Mouse (Mus musculus): ENCODE results near the gene Usp7.
A peak's percentile ranks its signal among the peaks of the same experiment; 100 is the strongest.
"Not testable (repeated sequence)": the region's sequence is repeated elsewhere in the genome, so short reads cannot be mapped to it uniquely, and the experiment has no call there.

Usp7 gene

DNA sequence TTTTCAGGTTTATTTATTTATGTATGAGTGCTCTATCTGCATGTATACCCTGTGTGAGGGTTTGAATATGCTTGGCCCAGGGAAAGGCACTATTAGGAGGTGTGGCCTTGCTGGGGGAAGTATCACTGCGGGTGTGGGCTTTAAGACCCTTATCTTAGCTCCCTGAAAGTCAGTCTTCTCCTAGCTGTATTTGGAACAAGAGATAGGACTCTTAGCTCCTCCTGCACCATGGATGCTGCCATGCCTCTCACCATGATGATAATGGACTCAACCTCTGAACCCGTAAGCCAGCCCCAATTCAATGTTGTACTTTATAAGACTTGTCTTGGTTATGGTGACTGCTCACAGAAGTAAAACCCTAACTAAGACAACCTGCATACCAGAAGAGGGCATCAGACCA is 39.8 kb downstream of the Usp7 start:
- no peak for DNase-seq (ENCODE audit: low spot score)

DNA sequence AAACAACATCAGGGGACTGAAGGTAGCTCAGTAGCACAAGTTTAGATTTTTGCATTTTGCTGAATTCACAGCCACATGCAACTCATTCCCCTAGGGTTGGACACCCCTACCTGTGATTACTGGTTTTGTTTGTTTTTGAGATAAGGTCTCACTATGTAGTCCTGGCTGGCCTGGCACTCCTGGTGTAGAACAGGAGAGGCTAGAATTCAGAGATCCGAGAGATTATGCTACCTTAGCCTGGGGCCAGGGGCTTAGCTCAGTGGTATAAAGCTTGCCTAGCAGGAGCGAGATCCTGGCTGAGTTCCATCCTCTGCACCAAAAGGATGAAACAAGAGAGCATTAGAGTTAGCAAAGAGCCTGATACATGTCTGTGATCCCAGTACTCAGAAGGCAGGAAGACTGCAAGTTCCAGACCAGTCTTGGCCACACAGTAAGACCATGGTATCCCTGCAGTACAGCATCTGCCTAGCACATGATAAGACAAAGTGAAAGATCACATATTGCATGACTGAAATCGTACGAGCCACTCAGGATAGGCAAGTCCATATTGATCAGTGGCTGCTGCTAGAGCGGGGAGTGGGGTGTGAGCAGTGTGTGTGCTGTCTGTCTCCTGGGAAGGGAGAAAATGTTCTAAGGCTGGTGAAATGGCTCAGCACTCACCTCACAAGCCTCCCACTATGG is 40.4 kb downstream of the Usp7 start:
- DNase-seq (ENCODE audit: low spot score) = no peak

- DNase-seq (ENCODE audit: low spot score) = no peak
These were observed 43.2 kb downstream of the Usp7 start for GRCm38 (mm10) chr16:8748904-8749303.

GRCm38 (mm10) chr16:8748175-8748846 is 43.8 kb downstream of the Usp7 start:
- DNase-seq (ENCODE audit: low spot score) = no peak

- no peak for DNase-seq (ENCODE audit: low spot score)
These were observed 44.3 kb downstream of the Usp7 start for GRCm38 (mm10) chr16:8747772-8748171.

- no peak for DNase-seq (ENCODE audit: low spot score)
These were observed 45.6 kb downstream of the Usp7 start for GRCm38 (mm10) chr16:8746509-8746908.

- no peak for DNase-seq (ENCODE audit: low spot score)
These were observed 46.4 kb downstream of the Usp7 start for GRCm38 (mm10) chr16:8745751-8746150.

GRCm38 (mm10) chr16:8743989-8744388 is 48.1 kb downstream of the Usp7 start:
- no peak for DNase-seq (ENCODE audit: low spot score)

GRCm38 (mm10) chr16:8741697-8742096 is 50.4 kb downstream of the Usp7 start:
- no peak for DNase-seq (ENCODE audit: low spot score)

- DNase-seq (ENCODE audit: low spot score) = no peak
These were observed 51.0 kb downstream of the Usp7 start for GRCm38 (mm10) chr16:8741110-8741509.

GRCm38 (mm10) chr16:8738542-8739514 is 53.3 kb downstream of the Usp7 start:
- peak; percentile 89 for DNase-seq (ENCODE audit: low spot score)

DNA sequence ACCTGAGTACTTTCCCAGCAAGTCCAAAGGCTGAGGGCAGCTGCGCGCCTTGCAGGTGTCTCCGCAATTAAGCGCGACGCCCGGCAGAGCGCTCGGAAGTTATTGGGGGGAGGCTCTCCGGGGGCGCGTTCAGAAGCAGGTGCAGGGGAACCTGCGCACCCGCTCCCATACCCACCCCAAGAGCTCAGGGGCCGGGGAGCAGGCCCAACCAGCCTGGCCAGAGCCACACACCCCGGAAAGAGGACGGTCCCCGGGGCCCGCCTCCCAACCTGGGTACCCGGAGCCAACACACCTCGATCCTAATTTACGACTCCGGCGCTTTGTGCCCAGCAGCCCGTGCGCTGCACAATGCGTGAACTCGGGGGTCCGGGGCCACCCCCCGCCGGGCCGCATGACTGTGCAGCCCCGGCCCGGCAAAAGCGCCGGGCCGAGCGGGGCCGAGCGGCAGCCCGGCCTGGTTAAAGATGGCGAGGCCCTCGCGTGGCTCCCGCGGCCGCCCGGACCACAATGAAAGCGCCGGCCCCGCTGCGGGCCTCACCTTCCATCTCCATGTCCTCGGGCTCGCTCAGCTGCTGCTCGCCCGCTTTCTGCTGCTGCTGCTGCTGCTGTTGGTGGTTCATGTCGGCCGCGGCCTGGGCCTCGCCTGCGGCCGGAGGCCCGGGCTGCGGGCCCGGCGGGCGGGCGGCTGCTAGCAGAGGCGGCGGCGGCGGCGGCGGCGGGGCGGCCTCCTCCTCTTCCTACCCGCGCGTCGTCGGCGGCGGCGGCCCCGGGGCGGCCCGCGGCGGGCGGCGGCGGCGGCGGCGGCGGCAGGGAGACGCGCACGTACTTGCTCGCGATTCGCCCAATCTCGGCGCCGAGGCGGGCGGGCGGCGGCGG is 54.2 kb downstream of the Usp7 start:
- peak; percentile 59 for DNase-seq (ENCODE audit: low spot score)

DNA sequence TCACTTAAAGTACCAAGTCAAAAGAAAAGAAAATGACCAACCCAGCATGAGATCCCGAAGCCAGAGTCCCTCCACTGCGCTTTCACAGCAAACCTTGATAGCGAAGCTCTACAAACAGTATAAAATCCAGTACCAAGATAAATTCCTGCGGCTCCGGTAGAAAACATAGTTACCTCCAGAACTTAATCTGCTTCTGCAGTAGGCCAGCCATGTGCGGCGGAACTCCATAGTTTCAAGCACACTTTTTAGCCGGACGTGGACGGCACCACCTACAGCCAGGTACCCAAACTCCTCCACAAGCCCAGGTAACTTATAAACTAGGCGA is 54.8 kb downstream of the Usp7 start:
- no peak for DNase-seq (ENCODE audit: low spot score)

DNA sequence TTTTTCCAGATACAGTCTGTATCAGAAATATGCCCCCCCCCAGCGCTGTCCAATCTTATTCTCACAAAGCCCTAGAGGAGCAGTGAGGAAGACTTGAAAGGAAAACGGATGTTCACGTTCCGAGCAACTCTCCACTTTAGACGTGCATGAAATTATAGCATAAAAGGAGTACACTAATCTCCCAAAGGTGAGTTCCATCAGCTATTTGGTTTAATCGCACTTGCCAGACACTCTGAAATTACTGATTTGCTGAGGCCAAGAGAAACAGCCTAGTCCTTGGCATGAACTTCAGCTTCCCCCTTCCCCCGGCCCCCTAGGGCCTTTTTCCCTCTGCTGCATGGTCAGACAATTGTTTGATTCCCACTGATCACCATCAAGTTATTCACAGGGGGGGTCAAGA is 55.4 kb downstream of the Usp7 start:
- peak; percentile 20 for DNase-seq (ENCODE audit: low spot score)

- DNase-seq (ENCODE audit: low spot score) = peak; percentile 28
These were observed 56.1 kb downstream of the Usp7 start for GRCm38 (mm10) chr16:8736032-8736431.

GRCm38 (mm10) chr16:8734693-8735092 is 57.4 kb downstream of the Usp7 start:
- no peak for DNase-seq (ENCODE audit: low spot score)

GRCm38 (mm10) chr16:8733624-8734023 is 58.5 kb downstream of the Usp7 start:
- no peak for DNase-seq (ENCODE audit: low spot score)

DNA sequence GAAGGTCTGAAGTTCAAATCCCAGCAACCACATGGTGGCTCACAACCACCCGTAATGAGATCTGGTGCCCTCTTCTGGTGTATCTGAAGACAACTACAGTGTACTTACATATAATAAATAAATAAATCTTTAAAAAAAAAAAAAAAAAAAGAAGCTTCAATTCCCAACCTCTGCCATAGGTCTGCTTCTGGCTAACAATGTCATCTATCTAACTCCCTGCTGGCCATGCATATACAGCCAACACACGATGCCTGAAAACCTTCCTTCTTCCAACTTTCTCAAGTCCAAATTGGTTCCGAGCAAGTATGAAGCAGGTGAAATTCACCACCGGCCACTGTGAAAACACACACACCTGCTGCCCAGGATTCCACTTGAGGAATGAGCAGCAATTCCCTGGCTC is 59.7 kb downstream of the Usp7 start:
- DNase-seq (ENCODE audit: low spot score) = not testable (repeated sequence)

- DNase-seq (ENCODE audit: low spot score) = no peak
These were observed 60.5 kb downstream of the Usp7 start for GRCm38 (mm10) chr16:8731630-8732029.

- no peak for DNase-seq (ENCODE audit: low spot score)
These were observed 63.9 kb downstream of the Usp7 start for GRCm38 (mm10) chr16:8728111-8728748.

DNA sequence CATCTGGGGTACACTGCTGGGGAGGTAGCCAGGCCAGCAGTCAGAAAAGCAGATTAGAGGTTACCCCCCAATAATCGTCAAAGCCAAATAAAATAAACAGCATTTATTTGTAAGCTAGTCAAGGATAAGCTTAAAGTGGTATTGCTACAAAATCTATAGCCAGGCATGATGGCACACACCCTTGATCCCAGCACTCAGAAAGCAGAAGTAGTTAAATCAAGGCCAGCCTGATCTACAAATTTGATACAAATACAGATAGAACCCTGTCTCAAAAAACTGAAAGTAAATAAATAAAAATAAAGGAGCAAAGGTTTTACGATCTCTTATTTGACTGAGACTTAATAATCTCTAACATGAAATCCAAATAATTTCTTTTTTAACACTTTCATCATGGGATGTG is 66.3 kb downstream of the Usp7 start:
- no peak for DNase-seq (ENCODE audit: low spot score)

All from retina, embryonic 14.5 days (tissue).